Mouse (Mus musculus): Measurements from ENCODE around the gene Kel. TPM values are rescaled to one million over a fixed set of nuclear protein-coding genes. Genes with fewer than 3 reads are reported as not detected.

The Kel gene
- total and polyA plus RNA-seq, 2 experiments from 2014 or later = 0.22 TPM; not detected in 1

DNA sequence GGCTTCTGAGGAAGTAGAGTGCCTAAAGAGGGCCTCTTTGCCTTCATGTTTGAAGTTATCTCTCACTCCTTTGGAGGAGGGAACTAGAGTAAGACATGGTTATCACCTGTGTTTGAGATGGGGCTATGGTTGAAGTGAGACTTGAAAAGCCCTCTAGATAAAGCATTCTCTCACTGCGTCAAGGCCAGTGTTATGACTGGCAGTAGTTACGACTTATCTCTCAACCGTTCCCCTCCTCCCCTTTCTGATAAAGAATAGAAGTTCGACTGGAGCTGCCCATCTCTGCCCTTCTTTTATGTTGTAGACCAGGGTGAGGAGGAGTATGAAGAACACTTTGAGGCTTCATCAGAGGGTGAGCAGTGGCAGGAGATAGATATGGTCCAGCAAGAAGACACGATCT is 19.2 kb downstream of the Kel start:
- no peak for DNase-seq (ENCODE audit: low spot score)
- H3K27ac ChIP-seq (ENCODE audit: low read depth, low read length) = no peak overlapping the region
- ATAC-seq (ENCODE audit: low FRiP score) = no peak
- no peak overlapping the region for H3K9ac ChIP-seq (replicated peaks; ENCODE audit: low read length, poor library complexity, severe bottlenecking)
- H3K4me3 ChIP-seq (ENCODE audit: low read depth, low read length) = no peak overlapping the region
- H3K27me3 ChIP-seq (ENCODE audit: insufficient read depth, low read length) = no peaks in the 10 kb centered on the region
- no peak for TF ChIP-seq CTCF (IDR thresholded peaks at IDR 0.05)
- WGBS = 91% methylated on average over 5 of the region's 5 CpGs
- H3K4me1 ChIP-seq (ENCODE audit: insufficient read depth, low read length) = no peaks in the 10 kb centered on the region
- H3K9me3 ChIP-seq (ENCODE audit: low read length) = no peaks in the 10 kb centered on the region
- H3K4me2 ChIP-seq (ENCODE audit: low read depth, low read length, poor library complexity, severe bottlenecking) = no peak overlapping the region
- no peaks in the 10 kb centered on the region for H3K36me3 ChIP-seq (ENCODE audit: insufficient read depth, low read length)

DNA sequence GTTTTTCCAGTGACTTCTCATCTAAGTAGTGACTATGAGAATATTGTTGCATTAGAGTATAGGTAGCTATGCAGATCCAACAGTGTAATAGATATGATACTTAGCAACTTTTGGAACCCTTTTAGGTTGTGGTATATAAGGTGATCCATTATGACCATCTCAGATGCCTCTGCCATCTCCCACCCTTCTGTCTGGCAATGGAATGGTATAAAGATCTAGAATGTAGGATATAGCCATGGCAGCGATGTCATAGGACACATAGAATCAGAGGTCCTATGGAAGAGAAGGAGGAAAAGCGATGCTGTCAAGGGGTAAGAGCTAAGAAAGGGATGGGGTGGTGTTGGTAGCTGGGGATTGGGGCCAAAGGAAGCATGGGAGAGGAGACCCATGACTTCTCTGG is 20.0 kb downstream of the Kel start, which contains the start of gene Llcfc1:
TSS of gene Llcfc1 (plus strand) at position 301 of the 400 bp plus-strand sequence.
- no peak for ATAC-seq (ENCODE audit: low FRiP score)
- no peak within 1 kb of the TSS for H3K9ac ChIP-seq (replicated peaks; ENCODE audit: low read length, poor library complexity, severe bottlenecking)
- DNase-seq (ENCODE audit: low spot score) = no peak
- no peaks in the 10 kb centered on the region for H3K4me1 ChIP-seq (ENCODE audit: insufficient read depth, low read length)
- no peaks in the 10 kb centered on the region for H3K9me3 ChIP-seq (ENCODE audit: low read length)
- H3K27ac ChIP-seq (ENCODE audit: low read depth, low read length) = no peak within 1 kb of the TSS
- no peaks in the 10 kb centered on the region for H3K36me3 ChIP-seq (ENCODE audit: insufficient read depth, low read length)
- H3K27me3 ChIP-seq (ENCODE audit: insufficient read depth, low read length) = no peaks in the 10 kb centered on the region
- H3K4me2 ChIP-seq (ENCODE audit: low read depth, low read length, poor library complexity, severe bottlenecking) = no peak within 1 kb of the TSS
- 97% methylated on average over 2 of the region's 2 CpGs for WGBS
- no peak within 1 kb of the TSS for H3K4me3 ChIP-seq (ENCODE audit: low read depth, low read length)
- no peak for TF ChIP-seq CTCF (IDR thresholded peaks at IDR 0.05)

DNA sequence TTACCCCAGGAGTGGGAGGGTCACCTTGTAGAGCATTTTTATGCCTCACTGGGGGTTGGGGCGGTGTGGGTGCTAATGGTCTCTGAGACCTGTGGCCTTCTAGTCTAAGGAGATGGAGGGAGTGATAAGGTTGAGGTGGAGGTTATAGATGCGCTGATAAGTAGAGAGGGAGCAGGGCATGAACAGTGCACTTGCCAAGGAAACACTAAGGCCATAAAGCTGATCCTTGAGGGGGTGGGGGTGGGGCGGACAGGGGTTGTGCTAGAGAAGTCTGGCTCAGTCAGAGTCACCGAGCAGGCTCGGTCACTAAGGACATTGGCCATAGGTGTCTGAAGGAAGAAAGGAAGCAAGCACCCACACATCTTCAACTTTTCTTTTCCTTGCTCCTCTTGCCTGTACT is 22.5 kb downstream of the Kel start:
- DNase-seq (ENCODE audit: low spot score) (no peak), ATAC-seq (ENCODE audit: low FRiP score) (no peak)
- H3K4me2 ChIP-seq (ENCODE audit: low read depth, low read length, poor library complexity, severe bottlenecking) = no peak overlapping the region
- H3K9ac ChIP-seq (replicated peaks; ENCODE audit: low read length, poor library complexity, severe bottlenecking) = no peak overlapping the region
- H3K4me1 ChIP-seq (ENCODE audit: insufficient read depth, low read length) = no peaks in the 10 kb centered on the region
- TF ChIP-seq CTCF (IDR thresholded peaks at IDR 0.05) = no peak
- H3K27ac ChIP-seq (ENCODE audit: low read depth, low read length) = no peak overlapping the region
- H3K36me3 ChIP-seq (ENCODE audit: insufficient read depth, low read length) = no peaks in the 10 kb centered on the region
- 82% methylated on average over 5 of the region's 5 CpGs for WGBS
- no peaks in the 10 kb centered on the region for H3K9me3 ChIP-seq (ENCODE audit: low read length)
- no peaks in the 10 kb centered on the region for H3K27me3 ChIP-seq (ENCODE audit: insufficient read depth, low read length)
- no peak overlapping the region for H3K4me3 ChIP-seq (ENCODE audit: low read depth, low read length)

DNA sequence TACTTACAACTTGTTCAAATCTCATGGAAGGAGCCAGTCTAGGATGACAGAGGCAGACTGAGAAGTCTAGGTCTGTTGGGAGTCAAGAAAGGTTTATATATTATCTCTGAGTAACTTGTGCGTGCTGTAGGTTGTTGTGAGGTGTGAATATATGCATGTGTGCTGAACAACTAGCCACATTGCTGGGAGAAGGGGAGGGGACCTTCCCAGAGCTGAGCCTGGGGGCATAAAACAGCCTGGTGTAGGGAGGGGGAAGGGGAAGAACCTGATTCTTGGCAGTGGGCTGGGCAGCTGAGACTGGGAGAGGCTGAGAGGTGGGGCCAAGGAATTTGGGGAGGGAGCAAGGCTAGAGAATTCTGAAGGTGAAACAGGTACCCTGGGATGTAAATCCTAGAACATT is 23.5 kb downstream of the Kel start, which contains the start of gene Trpv5:
TSS of gene Trpv5 (minus strand) at position 101 of the 400 bp plus-strand sequence.
- no peaks in the 10 kb centered on the region for H3K4me1 ChIP-seq (ENCODE audit: insufficient read depth, low read length)
- ATAC-seq (ENCODE audit: low FRiP score) = no peak
- H3K4me2 ChIP-seq (ENCODE audit: low read depth, low read length, poor library complexity, severe bottlenecking) = no peak within 1 kb of the TSS
- 79% methylated on average over 1 of the region's 1 CpGs for WGBS
- no peak within 1 kb of the TSS for H3K9ac ChIP-seq (replicated peaks; ENCODE audit: low read length, poor library complexity, severe bottlenecking)
- H3K4me3 ChIP-seq (ENCODE audit: low read depth, low read length) = no peak within 1 kb of the TSS
- DNase-seq (ENCODE audit: low spot score) = no peak
- no peaks in the 10 kb centered on the region for H3K9me3 ChIP-seq (ENCODE audit: low read length)
- no peak for TF ChIP-seq CTCF (IDR thresholded peaks at IDR 0.05)
- no peaks in the 10 kb centered on the region for H3K36me3 ChIP-seq (ENCODE audit: insufficient read depth, low read length)
- H3K27ac ChIP-seq (ENCODE audit: low read depth, low read length) = no peak within 1 kb of the TSS
- H3K27me3 ChIP-seq (ENCODE audit: insufficient read depth, low read length) = no peaks in the 10 kb centered on the region

DNA sequence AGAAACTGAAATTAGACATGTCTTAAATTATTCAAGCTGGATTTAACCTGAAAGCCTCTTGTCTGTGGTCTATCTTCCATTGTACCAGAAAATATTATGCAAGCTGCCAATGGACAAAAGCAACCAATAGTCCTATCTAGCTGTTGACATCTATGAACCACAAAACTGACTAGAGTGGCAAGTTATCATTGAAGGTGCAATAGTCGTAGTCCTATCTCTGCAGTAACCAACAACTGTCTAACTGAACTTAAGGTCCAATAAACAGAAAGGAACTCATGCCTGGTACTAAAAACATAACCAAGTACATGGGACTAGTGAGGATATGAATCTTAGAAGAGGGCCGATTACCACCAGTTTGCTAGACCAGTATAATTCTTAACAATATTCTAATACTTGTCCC is 27.6 kb downstream of the Kel start:
- DNase-seq (ENCODE audit: low spot score) = no peak
- H3K9me3 ChIP-seq (ENCODE audit: low read length) = no peaks in the 10 kb centered on the region
- H3K4me3 ChIP-seq (ENCODE audit: low read depth, low read length) = no peak overlapping the region
- no peak overlapping the region for H3K9ac ChIP-seq (replicated peaks; ENCODE audit: low read length, poor library complexity, severe bottlenecking)
- H3K27ac ChIP-seq (ENCODE audit: low read depth, low read length) = no peak overlapping the region
- no peak overlapping the region for H3K4me2 ChIP-seq (ENCODE audit: low read depth, low read length, poor library complexity, severe bottlenecking)
- WGBS = 88% methylated on average over 2 of the region's 2 CpGs
- H3K4me1 ChIP-seq (ENCODE audit: insufficient read depth, low read length) = no peaks in the 10 kb centered on the region
- no peak for ATAC-seq (ENCODE audit: low FRiP score)
- TF ChIP-seq CTCF (IDR thresholded peaks at IDR 0.05) = no peak
- H3K27me3 ChIP-seq (ENCODE audit: insufficient read depth, low read length) = no peaks in the 10 kb centered on the region
- no peaks in the 10 kb centered on the region for H3K36me3 ChIP-seq (ENCODE audit: insufficient read depth, low read length)

DNA sequence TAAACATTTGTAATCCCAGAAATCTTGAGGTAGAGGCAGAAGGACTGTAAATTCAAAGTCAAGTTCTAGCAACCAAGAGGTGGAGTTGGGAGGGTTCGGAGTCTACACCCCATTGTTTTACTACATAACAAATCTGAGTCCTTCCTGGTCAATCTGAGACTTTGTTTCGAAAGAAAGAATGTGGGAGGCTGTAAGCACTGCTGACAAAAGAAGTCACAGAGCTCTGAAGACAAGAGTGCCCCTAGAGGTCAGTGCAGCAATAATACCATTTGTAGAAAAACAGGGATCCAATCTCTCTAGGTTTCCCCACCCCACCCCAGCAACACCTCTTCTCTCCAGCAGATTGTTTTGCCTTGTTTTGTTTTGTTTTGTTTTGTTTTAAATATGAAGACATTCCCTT is 41.8 kb downstream of the Kel start:
- H3K27me3 ChIP-seq (ENCODE audit: insufficient read depth, low read length) = no peaks in the 10 kb centered on the region
- no peaks in the 10 kb centered on the region for H3K36me3 ChIP-seq (ENCODE audit: insufficient read depth, low read length)
- H3K27ac ChIP-seq (ENCODE audit: low read depth, low read length) = no peak overlapping the region
- ATAC-seq (ENCODE audit: low FRiP score) (no peak), DNase-seq (ENCODE audit: low spot score) (peak; percentile 2)
- no peaks in the 10 kb centered on the region for H3K9me3 ChIP-seq (ENCODE audit: low read length)
- H3K4me2 ChIP-seq (ENCODE audit: low read depth, low read length, poor library complexity, severe bottlenecking) = no peak overlapping the region
- no peak overlapping the region for H3K4me3 ChIP-seq (ENCODE audit: low read depth, low read length)
- H3K9ac ChIP-seq (replicated peaks; ENCODE audit: low read length, poor library complexity, severe bottlenecking) = no peak overlapping the region
- WGBS = 34% methylated on average over 2 of the region's 2 CpGs
- TF ChIP-seq CTCF (IDR thresholded peaks at IDR 0.05) = peak; percentile 42
- H3K4me1 ChIP-seq (ENCODE audit: insufficient read depth, low read length) = no peaks in the 10 kb centered on the region

All from midbrain, postnatal 0 days (tissue).